Mouse (Mus musculus): ENCODE results near the gene 4931429L15Rik. TPM values are rescaled to one million over a fixed set of nuclear protein-coding genes. Genes with fewer than 3 reads are reported as not detected.

4931429L15Rik gene
- total RNA-seq, 2 experiments from 2014 or later = not detected

- DNase-seq = no peak
Observed at GRCm38 (mm10) chr9:46257546-46257945, 62.2 kb downstream of the 4931429L15Rik start.

- peak; percentile 33 for DNase-seq
Observed at GRCm38 (mm10) chr9:46256658-46257385, 63.0 kb downstream of the 4931429L15Rik start.

DNA sequence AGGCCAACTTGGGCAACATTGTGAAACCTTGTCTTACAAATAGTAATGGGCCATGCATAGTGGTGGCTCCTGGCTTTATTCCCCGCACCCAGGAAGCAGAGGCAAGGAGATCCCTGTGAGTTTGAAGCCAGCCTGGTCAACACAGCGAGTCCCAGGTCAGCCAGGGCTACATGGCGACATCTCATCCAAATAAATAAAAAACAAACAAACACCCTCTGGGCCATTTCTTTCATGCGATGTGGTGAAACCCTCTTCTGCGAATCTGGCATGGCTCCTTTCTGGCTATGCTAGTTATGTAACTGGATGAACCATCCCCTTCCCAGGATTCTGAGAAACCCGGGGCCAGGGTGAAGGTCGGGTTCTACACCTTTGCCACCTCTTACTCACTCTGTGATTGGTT lies 63.6 kb downstream of the 4931429L15Rik start:
- no peak for DNase-seq

Other genes starting within 250 kb of the 4931429L15Rik start
- gene Apoa1, start 91.4 kb downstream of the 4931429L15Rik start, total RNA-seq (2021) = 1,000 to 10,000 TPM; 1,779 to 4,788 TPM
- gene Apoc3, start 84.3 kb downstream of the 4931429L15Rik start, total RNA-seq (2021) = 10 to 100 TPM; 25.1 to 63.1 TPM
- gene Apoa4, start 79.3 kb downstream of the 4931429L15Rik start, total RNA-seq (2021) = 1 to 10 TPM; 2.9 to 8.5 TPM
- gene Apoa5, start 51.4 kb downstream of the 4931429L15Rik start, total RNA-seq (2021) = 10 to 100 TPM; 31.4 to 92.9 TPM
- 10 to 100 TPM; 28.9 to 35.5 TPM for gene Zpr1, start 46.9 kb downstream of the 4931429L15Rik start, total RNA-seq (2021)
- 10 to 100 TPM in 1 of 2 experiments, 1 to 10 TPM in 1; 9.5 to 10.4 TPM for gene Bud13, start 37.0 kb downstream of the 4931429L15Rik start, total RNA-seq (2021)

Data from adrenal gland, postnatal 10 days (tissue).